In genomic region chr12:5226676-5227654, GRCm38 (mm10) we compare ENCODE assay signal across 9 mouse cellular contexts.
DNase-seq lines count a peak whose midpoint lies in the region; ATAC-seq lines count a peak whose summit lies in the region.
"Had no signal": no experiment of that assay in that cellular context is flagged by ENCODE, and none has a peak within 500 bp of the region (broad histone marks: within the 10 kb centered on the region; RNA-seq: fewer than 3 reads in every experiment).

No protein-coding gene starts in this region.

- no peak overlapping the region for H3K4me3 ChIP-seq in forebrain, embryonic 10.5 days
- no peak overlapping the region for H3K4me3 ChIP-seq in hindbrain, embryonic 16.5 days (ENCODE audit: low read length)
- H3K4me3 ChIP-seq in neural tube, embryonic 15.5 days (replicated peaks) = no peak overlapping the region

- 29% methylated on average over 14 of the region's 14 CpGs for WGBS in forebrain, embryonic 10.5 days
- 39% methylated on average over 14 of the region's 14 CpGs for WGBS in hindbrain, embryonic 16.5 days
- WGBS in neural tube, embryonic 15.5 days = 48% methylated on average over 14 of the region's 14 CpGs

- peak overlapping the region; percentile 1 for H3K27ac ChIP-seq in forebrain, embryonic 10.5 days
- peak overlapping the region; percentile 37 for H3K27ac ChIP-seq in hindbrain, embryonic 16.5 days (ENCODE audit: low read depth, low read length)
- 0 out of 2 replicates have a peak overlapping the region, but pooled peaks have one; percentile 34 for H3K27ac ChIP-seq in neural tube, embryonic 15.5 days (replicated peaks)

- peak; percentile 32; the same call in 1 of the 2 replicates for ATAC-seq in hindbrain, embryonic 16.5 days
- peak; percentile 13; the same call in 1 of the 2 replicates for ATAC-seq in neural tube, embryonic 15.5 days (ENCODE audit: low FRiP score)

- H3K9ac ChIP-seq in hindbrain, embryonic 16.5 days (ENCODE audit: low read depth, low read length) = peak overlapping the region; percentile 39
- H3K9ac ChIP-seq in neural tube, embryonic 15.5 days (replicated peaks) = peak overlapping the region; percentile 8; the same call in 1 of the 2 replicates

- H3K4me2 ChIP-seq in hindbrain, embryonic 16.5 days (ENCODE audit: low read length) = no peak overlapping the region
- H3K4me2 ChIP-seq in neural tube, embryonic 15.5 days = no peak overlapping the region

- peak; percentile 92 for DNase-seq in heart, adult 11 months
- no peak for DNase-seq in heart, adult 8-10 months (ENCODE audit: low spot score)
- DNase-seq in forebrain, embryonic 10.5 days (ENCODE audit: extremely low spot score, low spot score) = no peak
- DNase-seq in right cerebral cortex, postnatal 4 days = no peak
- no peak for DNase-seq in c-Kit-positive CD71-positive TER-119-positive erythroid progenitor cells, embryonic 14.5 days (ENCODE audit: low spot score)
- no peak for DNase-seq in kidney, postnatal 4 days
- DNase-seq: right cerebral cortex, postnatal 25 days had no signal

- H3K36me3 ChIP-seq in forebrain, embryonic 10.5 days (replicated peaks) = no peaks in the 10 kb centered on the region
- H3K36me3 ChIP-seq in hindbrain, embryonic 16.5 days (ENCODE audit: control insufficient read depth, insufficient read depth, low read length) = no peaks in the 10 kb centered on the region
- H3K36me3 ChIP-seq in neural tube, embryonic 15.5 days = no peaks in the 10 kb centered on the region

- H3K4me1 ChIP-seq in forebrain, embryonic 10.5 days = peaks cover 26% of the 10 kb centered on the region
- H3K4me1 ChIP-seq in hindbrain, embryonic 16.5 days (ENCODE audit: control insufficient read depth, insufficient read depth, low read depth, low read length) = peaks cover 15% of the 10 kb centered on the region
- peaks cover 19% of the 10 kb centered on the region for H3K4me1 ChIP-seq in neural tube, embryonic 15.5 days

- no peaks in the 10 kb centered on the region for H3K9me3 ChIP-seq in forebrain, embryonic 10.5 days
- H3K9me3 ChIP-seq in hindbrain, embryonic 16.5 days (ENCODE audit: control insufficient read depth, low read length) = no peaks in the 10 kb centered on the region
- H3K9me3 ChIP-seq in neural tube, embryonic 15.5 days (replicated peaks) = no peaks in the 10 kb centered on the region

- peaks cover 8% of the 10 kb centered on the region; the same call in 1 of the 2 replicates for H3K27me3 ChIP-seq in forebrain, embryonic 10.5 days (ENCODE audit: poor library complexity, severe bottlenecking)
- H3K27me3 ChIP-seq in hindbrain, embryonic 16.5 days (replicated peaks; ENCODE audit: control insufficient read depth, insufficient read depth, low read length) = no peaks in the 10 kb centered on the region
- H3K27me3 ChIP-seq in neural tube, embryonic 15.5 days (replicated peaks) = no peaks in the 10 kb centered on the region
